Mouse (Mus musculus) heart, embryonic 16.5 days (tissue): Measurements from ENCODE around the gene Ivd. TPM values are rescaled to one million over a fixed set of nuclear protein-coding genes. Genes with fewer than 3 reads are reported as not detected.
A peak's percentile ranks its signal among the peaks of the same experiment; 100 is the strongest.

ENCODE experiments used
- ATAC-seq: fragments of 200-750 bp; cut with Nextera tagmentation; replicated peaks from 2 replicates; pipeline ENCODE4 v1.8.0; 2017; ENCODE audit warnings: moderate number of reproducible peaks; ENCODE audit not compliant: insufficient read depth, low FRiP score; ENCODE audit errors: extremely low read depth
- H3K27ac ChIP-seq: fragments of 300-500 bp; sonication (generic); 2 replicates; pipeline ENCODE4 v1.5.1; 2014; ENCODE audit warnings: mild to moderate bottlenecking, low read length, control low read depth, moderate library complexity
- H3K27me3 ChIP-seq: fragments of 300-500 bp; sonication (generic); 2 replicates; pipeline ENCODE4 v1.6.1; 2014; ENCODE audit warnings: low read length, mixed read lengths; ENCODE audit not compliant: control insufficient read depth, insufficient read depth
- H3K36me3 ChIP-seq: fragments of 300-500 bp; sonication (generic); 2 replicates; pipeline ENCODE4 v1.6.1; 2014; ENCODE audit not compliant: control insufficient read depth, insufficient read depth
- H3K4me1 ChIP-seq: fragments of 300-500 bp; sonication (generic); 2 replicates; pipeline ENCODE4 v1.6.1; 2014; ENCODE audit warnings: low read length, mixed read lengths; ENCODE audit not compliant: control insufficient read depth, insufficient read depth
- H3K4me2 ChIP-seq: fragments of 300-500 bp; sonication (generic); 2 replicates; pipeline ENCODE4 v1.6.1; 2014; ENCODE audit warnings: low read depth, mild to moderate bottlenecking, control low read depth, low read length
- H3K4me3 ChIP-seq: fragments of 300-500 bp; sonication (generic); 2 replicates; pipeline ENCODE4 v1.5.1; 2014; ENCODE audit warnings: mild to moderate bottlenecking, control low read depth, low read length
- H3K9ac ChIP-seq: fragments of 300-500 bp; sonication (generic); 2 replicates; pipeline ENCODE4 v1.6.1; 2014; ENCODE audit warnings: low read length, control low read depth
- H3K9me3 ChIP-seq: fragments of 300-500 bp; sonication (generic); replicated peaks from 2 replicates; pipeline ENCODE4 v1.6.1; 2016; ENCODE audit warnings: low read length; ENCODE audit not compliant: control insufficient read depth
- WGBS: fragments of 180-500 bp; shearing (Covaris S2); extraction: QIAGEN DNeasy Blood & Tissue Kit; methylation state at CpG from one replicate; pipeline ENCODE4 v1.1.7; 2014; 5-methylcytosine and 5-hydroxymethylcytosine counted together
- polyA plus RNA-seq: library from polyadenylated mRNA; unstranded; fragments of >200 nt; fragmentation: Nextera tagmentation; extraction: Ambion mirVana; gene quantifications from 2 replicates; pipeline ENCODE4 v1.2.1, GENCODE M21; 2015

Gene Ivd
- polyA plus RNA-seq, 1 experiment from 2014 or later = 97.4 TPM

DNA sequence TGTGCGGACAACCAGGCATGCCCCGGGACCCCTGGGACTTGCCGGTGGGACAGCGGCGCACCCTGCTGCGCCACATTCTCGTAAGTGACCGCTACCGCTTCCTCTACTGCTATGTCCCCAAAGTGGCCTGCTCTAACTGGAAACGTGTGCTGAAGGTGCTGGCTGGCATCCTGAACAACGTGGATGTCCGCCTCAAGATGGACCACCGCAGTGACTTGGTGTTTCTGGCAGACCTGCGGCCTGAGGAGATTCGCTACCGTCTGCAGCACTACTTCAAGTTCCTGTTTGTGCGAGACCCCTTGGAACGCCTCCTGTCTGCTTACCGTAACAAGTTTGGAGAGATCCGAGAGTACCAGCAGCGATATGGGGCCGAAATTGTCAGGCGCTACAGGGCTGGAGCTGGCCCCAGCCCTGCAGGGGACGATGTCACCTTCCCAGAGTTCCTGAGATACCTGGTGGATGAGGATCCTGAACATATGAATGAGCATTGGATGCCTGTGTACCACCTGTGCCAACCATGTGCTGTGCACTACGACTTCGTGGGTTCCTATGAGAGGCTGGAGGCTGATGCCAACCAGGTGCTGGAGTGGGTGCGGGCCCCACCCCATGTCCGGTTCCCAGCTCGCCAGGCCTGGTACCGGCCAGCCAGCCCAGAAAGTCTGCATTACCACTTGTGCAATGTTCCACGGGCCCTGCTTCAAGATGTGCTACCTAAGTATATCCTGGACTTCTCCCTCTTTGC is 65.4 kb downstream of the Ivd start:
- H3K4me2 ChIP-seq = peak overlapping the region; percentile 82
- H3K27me3 ChIP-seq = no peaks in the 10 kb centered on the region
- WGBS = 27% methylated on average over 31 of the region's 31 CpGs
- H3K4me1 ChIP-seq = peaks cover 11% of the 10 kb centered on the region
- H3K27ac ChIP-seq = no peak overlapping the region; the same call in 1 of the 2 replicates
- no peaks in the 10 kb centered on the region for H3K9me3 ChIP-seq
- H3K36me3 ChIP-seq = peaks cover 4% of the 10 kb centered on the region; the same call in 1 of the 2 replicates
- H3K4me3 ChIP-seq = peak overlapping the region; percentile 80
- peak overlapping the region; percentile 86 for H3K9ac ChIP-seq
- no peak for ATAC-seq

Other genes starting within 250 kb of the Ivd start
- gene Pak6, start 198.7 kb upstream of the Ivd start, polyA plus RNA-seq = 9.8 and 11.1 TPM in 2 replicates
- 2.8 and 3.1 TPM in 2 replicates for gene Ankrd63, start 158.0 kb upstream of the Ivd start, polyA plus RNA-seq
- 3.2 and 3.4 TPM in 2 replicates for gene Plcb2, start 133.5 kb upstream of the Ivd start, polyA plus RNA-seq
- gene Inafm2, start 116.2 kb upstream of the Ivd start, polyA plus RNA-seq = 45.2 and 47.3 TPM in 2 replicates
- gene Ccdc9b, start 99.3 kb upstream of the Ivd start, polyA plus RNA-seq = 2.0 and 3.2 TPM in 2 replicates
- gene Phgr1, start 89.2 kb upstream of the Ivd start, polyA plus RNA-seq = 1.2 TPM in 1 of 2 replicates, not detected in the other
- gene Disp2, start 82.2 kb upstream of the Ivd start, polyA plus RNA-seq = 0.10 and 0.24 TPM in 2 replicates
- gene Knstrn, start 48.0 kb upstream of the Ivd start, polyA plus RNA-seq = 90.7 and 94.0 TPM in 2 replicates
- gene Bahd1, start 38.4 kb downstream of the Ivd start, polyA plus RNA-seq = 3.7 and 4.1 TPM in 2 replicates
- gene Chst14, start 64.5 kb downstream of the Ivd start, polyA plus RNA-seq = 17.1 and 18.0 TPM in 2 replicates
- gene Ccdc32, start 167.4 kb downstream of the Ivd start, polyA plus RNA-seq = 18.6 and 19.6 TPM in 2 replicates
- gene Rpusd2, start 172.8 kb downstream of the Ivd start, polyA plus RNA-seq = 3.6 and 5.3 TPM in 2 replicates
- gene Knl1, start 185.2 kb downstream of the Ivd start, polyA plus RNA-seq = 34.2 and 39.5 TPM in 2 replicates